Mouse (Mus musculus) right cerebral cortex, postnatal 14 days (tissue): Measurements from ENCODE around the gene Mad1l1.

Source experiments
- DNase-seq: peaks from one replicate; pipeline ENCODE4 v3.0.0; 2022

The Mad1l1 gene

DNA sequence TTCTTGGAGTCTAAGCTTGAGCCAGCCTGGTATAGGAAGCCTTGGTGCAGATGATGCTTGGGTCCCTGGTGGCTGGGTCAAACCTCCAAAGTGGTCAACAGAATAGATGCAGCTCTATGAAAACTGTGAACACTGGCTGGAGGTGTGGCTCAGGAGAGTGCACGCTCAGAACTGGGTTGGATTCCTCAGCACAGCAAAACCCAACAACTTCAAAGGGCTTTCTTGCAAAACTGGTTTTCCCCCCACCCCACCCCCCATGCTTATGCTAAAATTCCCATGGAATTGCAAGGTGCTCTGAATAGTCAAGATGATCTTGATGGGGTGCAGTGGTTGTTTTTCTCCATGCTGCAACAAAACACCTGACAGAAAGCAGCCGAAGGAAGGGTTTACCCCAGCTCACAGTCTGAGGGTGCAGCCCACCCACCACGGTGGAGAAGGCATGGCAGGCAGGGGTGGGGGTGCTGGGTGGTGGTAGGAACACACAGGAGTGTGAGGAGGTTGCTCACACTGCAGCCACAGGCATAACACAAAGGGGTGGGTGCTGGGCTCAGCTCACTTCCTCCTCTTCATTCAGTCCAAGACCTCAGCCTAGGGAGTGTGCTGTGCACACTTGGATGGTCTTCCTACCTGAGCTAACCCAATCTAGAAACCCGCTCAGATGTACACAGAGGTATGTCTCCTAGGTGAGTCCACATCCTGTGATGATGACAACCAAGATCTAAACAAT, 197.5 kb downstream of the Mad1l1 start:
- DNase-seq = no peak

DNA sequence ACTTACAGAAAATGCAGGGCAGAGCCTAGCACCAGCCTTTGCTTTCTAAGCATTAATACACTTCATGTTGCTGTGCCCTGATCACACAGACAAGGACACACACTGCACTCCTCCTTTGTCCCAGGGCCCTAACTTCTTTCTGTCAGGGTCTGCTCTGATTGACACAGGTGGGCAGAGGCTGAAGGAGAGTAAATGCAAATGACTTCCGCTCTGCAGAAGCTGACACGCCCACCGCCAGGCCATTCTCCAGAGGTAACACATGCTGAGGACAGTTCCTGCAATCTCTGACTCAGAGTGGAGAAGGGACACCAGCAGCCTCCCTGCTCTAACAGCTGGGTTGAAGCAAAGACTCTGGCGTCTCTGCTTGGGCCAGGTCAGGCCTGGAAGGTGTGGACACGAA, 198.2 kb downstream of the Mad1l1 start:
- no peak for DNase-seq

DNA sequence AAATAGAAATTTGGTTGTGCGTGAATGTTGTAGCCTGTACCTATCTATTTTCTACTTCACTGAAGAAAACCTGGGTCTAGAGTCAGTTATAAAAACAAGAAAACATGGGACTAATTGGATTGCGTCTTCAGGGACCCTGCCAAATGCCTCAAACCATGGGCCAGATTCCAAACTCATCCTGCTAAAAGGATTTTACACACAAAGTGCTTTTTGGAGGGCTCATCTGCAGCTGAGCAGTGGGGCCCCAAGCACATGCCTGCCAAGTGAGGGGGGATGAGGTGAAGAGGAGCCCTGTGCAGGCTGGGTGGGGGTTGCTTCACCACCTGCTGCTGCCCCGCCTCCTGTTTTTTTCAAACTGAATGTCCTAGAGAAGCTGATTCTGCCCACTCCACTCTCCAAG, 199.4 kb downstream of the Mad1l1 start:
- no peak for DNase-seq

DNA sequence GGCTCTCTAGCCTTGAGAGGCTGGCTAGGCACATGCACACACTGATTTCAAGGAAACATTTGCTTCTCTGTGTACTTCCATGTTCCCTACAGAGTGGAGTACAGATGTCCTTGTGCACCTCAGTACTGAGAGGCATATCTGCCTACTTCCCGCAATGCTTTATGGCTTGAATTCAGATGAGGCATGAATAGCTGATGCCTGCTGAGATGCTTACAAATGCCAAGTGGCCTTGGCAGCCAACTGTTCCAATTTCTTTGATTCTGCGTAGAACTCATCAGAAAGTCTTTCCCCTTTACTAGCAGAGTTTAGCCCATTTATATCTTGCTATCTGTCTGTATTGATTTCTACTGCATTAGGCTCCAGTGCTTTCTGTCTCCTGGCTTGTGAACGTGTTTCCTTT, 202.4 kb downstream of the Mad1l1 start:
- no peak for DNase-seq

DNA sequence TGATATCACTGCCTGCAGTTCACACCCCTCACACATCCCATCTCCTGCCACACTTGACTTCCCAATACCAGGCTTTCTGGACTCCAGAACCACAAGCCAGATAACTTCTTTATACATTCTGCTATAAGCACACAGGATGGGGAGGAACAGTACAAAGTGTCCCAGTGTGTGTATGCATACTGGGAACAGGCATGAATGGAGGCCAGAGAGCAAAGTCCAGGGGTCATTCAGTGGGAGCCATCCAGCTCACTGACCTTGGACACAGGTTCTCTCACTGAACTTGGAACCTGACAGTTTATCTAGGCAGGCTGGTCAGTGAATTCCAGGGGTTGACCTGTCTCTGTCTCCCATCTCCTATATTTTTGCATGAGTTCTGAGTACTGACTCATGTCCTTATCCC, 203.4 kb downstream of the Mad1l1 start:
- no peak for DNase-seq

DNA sequence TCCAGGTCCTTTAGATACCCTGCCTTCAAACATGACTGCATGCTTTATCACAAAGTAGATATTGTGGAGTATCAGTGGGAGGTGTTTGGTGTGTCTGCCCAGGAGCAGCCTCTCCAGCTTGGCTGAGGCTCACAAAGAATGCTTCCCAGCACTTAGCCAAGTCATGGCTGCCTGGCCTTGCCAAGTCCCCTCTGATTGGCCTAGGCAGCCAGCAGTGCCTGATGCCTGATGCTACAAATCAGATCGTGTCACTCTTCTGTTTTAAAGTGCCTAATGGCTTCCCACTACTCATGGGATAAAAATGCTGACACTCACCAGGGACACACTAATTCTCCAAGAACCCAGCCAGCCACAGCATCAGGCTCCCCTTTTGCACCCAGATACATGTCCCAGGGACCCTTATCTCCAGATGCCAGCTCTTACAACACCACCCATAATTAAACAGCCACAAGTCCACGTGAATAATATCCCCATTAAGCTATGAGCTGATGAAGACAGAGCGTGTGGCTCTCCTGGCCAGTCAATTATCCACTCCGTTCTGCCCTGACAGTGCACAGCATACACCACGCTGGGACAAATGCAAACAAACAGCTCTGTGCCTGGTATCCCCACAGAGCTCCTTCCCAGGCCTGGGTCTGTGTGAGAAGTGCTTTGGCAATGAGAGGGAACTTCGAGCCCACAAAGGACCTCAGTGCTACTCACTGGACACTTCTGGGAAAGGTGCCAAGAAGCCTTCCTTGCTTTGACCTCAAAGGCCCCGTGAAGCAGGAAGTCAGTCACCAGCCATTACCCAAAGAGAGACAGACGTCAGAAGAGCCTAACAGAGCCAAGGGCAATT, 205.7 kb downstream of the Mad1l1 start:
- no peak for DNase-seq

DNA sequence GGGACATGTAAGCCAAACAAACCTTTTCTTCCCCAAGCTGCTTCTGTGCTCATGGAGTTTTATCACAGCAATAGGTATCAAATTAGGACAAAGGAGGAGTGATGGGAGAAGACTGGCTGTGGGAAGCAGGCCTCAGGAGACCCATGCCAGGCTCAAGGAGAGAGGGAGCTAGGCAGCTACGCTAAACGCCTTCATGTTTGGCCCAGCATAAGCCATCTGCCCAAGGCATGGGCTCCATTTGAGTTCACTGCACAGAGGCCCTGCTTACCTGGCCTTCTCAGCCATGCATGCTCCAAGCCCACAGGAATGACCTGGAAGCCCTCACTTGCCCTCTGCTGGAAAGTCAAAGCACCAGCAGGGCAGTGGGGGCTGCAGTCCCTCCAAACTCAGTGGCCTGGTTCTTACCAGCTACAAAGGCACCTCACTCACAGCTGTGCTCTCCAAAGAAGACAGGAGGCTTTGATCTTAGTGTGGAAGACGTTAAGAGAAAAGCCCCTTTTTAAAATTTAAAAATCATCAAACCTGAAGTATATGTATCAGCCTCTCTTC, 206.8 kb downstream of the Mad1l1 start:
- DNase-seq = no peak

DNA sequence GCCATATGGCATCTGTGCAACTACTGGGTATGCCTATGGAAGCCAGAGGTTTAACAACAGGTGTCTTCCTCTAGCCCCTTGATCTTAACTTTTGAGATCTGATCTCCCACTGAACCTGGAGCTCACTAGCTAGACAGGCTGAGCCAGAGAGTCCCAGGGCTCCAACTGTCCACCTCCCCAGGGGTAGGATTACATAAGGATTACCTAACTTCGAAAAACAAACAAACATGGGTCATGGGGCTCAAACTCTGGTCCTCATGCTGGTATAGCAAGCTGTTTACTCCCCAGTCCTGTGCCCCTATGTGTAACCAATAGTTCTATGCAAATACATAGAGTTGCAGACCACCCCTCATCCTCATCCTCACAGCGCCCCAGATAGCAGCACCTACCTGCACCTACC, 208.1 kb downstream of the Mad1l1 start:
- DNase-seq = no peak

DNA sequence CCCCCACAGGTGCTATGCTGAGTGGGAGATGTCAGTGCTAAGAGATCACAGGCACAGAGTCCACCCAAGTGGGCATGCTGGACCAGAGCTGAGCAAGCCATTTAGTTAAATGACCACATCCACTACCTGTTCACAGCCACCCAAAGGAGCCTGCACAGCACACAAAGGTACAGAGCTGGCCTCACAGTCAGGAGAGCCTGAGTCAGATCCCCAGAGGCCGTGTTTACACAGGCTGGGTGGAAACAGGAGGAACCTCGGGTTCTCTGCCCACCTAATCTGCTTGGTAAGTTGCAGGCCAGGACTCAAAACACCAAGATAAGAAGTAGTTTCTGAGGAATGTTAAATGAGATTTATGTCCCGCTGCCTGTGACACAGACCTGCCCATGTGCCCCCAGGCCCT, 211.3 kb downstream of the Mad1l1 start:
- no peak for DNase-seq

DNA sequence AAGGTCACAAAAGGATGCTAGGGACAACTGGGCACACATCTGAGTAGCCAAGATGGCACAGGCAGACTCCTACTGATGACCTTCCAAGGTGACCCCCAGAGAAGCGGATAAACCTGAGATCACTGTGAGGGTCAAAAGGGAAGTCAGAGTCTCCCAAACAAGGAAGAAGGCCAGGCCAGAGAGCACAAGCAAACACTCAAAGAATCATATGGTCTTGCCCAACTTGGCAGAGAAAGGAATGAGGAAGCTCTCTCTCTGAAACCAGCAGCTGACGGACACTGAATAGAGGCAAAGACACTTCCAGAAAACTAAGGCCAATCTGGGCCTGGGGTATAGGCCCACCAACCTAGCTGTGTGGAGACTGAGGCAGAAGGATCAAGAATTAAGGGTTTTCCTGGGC, 213.4 kb downstream of the Mad1l1 start:
- DNase-seq = no peak

DNA sequence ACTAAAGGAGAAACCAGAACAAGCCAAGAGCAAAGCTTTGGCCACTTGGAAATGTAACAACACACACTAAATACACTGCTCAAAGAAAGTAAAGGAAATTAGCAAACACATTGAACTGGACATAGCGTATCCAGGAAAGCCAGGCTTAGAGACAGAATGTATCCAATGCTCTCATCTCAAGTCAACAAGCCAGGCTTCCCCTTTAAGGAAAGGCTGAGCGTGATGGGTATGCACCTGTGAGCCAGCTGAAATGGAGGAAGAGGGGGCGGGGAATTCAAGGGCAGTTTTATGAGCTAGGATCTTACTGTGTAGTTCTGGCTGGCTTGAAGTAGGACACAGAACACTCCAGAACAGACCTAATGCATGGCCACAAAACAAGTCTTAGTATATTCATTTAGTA, 215.3 kb downstream of the Mad1l1 start:
- DNase-seq = no peak

DNA sequence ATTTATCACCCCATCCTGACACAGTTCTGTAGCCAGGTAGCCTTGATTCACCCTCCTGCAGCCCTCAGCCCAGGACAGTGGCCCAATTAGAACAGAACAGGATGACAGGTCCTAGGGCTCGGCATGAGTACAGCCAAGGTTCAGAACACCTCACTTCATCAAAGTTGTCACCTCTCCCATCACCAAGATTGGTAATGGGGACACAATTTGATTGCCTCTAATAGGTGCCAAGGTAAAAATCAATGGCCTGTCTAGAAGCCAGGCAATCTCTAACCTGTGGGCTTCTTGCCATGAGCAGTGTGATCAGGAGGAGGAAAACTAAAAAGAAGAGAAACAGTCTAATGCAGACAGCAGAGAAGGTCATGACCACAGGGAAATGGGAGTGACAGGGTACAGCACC, 216.5 kb downstream of the Mad1l1 start:
- DNase-seq = no peak

DNA sequence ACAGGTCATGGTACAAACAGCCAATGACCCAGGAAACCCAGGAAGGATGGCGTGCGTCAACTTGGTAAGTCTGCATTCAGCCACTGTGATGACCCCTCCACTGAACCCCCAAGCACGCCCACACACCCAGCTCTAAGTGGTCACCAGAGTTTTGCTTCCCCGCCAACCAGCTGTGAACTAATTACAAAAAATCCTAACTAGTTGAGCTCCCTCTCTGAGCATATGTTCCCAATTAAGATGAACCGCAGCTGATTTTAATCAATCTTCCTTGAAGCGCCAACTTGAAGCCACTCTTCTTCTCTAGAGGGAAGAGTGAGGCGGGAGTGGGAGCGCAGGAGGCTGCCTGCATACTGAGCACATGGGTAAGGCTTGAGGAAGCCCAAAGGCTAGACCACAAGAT, 218.6 kb downstream of the Mad1l1 start:
- no peak for DNase-seq

DNA sequence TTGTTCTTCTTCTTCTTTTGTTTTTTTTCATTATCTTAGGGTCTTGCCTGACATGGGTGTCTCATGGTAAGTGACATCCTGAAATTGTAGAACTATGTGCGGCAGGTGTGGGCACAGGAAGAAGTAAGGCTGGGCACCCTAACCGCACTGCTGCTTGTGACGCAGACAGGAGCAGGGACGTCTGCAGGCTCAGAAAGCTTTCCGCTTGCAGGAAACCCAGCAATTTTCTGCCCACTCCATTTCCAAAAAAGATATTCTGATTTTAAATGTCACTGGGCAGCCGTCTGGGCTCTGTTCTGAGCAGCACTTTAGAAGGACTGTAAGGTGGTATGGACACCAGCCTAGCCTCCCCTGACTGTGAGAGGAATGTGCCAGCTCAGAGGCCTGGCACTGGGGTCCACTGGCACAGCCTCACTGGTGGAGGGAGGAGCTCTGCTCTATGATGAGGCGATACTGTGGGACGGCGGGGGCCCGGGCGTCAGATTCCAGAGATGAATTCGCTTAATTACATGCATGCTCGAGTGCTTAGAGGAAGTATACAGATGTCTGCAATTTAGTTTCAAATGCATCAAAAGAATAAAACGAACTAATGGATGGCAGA, 219.8 kb downstream of the Mad1l1 start:
- no peak for DNase-seq

DNA sequence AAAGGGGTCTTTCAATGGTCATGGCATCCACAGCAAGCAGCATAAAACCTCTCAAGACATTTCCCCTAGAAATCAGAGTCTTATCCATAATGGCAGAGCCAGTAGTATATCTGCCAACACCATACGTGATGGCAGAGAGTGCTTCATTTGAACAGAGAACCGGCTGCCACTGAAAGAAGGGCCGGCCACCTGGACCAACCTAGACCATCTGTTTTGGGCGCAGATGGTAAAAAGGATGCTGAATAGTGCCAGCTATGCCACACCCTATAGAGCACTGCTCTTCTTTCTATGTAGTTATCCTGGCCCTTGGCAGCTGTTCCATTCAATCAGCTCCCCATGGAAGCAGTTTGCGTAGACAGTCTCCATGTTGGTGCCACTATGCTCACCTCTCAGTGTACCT, 222.6 kb downstream of the Mad1l1 start:
- no peak for DNase-seq

DNA sequence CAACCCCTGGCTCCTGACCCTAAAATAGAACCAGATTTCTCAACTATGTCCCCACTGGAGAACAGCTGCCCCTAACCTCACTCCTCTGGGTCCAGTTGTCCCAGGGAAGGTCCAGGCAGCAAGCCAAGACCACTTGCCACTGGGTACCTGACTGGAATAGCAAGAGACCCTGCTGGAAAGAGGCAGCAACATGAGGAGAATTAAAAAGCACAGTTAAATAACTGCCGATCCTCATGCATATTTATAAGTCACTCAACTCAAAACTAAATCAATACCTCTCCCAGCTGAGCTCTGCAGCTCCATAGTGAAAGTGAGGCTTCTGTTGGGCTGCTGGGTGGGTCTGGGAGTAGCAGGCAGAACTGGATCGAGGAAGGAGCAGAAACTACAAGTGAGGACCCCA, 226.1 kb downstream of the Mad1l1 start:
- peak; percentile 66 for DNase-seq

DNA sequence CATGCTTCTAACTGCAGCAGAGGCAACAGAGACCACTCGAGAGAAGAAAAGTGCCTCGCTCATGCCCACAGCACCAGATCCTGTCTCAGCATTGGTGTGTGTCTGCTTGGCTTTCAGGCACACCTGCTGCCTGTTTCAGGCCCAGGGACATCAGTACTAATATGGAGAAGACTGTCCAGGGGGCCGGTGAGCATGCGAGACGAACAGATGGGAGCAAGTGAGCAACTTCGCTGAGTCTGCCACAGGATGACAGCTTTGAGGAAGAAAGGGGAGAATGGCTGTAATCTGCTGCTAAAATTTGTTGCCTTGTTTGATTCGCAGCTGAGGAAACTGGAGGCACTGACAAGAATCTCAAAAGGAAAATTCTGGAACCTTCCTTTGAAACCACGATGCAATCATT, 227.9 kb downstream of the Mad1l1 start:
- no peak for DNase-seq

DNA sequence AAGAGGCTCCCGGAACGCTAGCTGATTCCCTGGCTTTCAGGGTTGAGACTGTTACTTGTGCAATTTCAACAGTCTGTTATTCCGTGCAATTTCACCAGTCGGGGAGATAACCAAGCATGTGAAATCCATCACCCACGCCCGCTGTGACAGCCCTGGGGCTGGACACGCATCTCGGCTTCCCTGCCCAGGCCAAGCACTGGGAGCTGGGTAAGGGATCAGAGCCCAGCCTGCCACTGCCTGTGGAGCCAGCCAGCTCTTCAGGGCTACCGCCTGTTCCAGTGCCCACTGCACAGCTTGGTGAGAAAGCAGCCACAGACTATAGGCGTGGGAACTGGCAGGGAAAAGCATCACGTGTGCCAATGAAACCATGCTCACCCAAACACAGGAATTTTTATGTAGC, 229.8 kb downstream of the Mad1l1 start:
- peak; percentile 62 for DNase-seq

DNA sequence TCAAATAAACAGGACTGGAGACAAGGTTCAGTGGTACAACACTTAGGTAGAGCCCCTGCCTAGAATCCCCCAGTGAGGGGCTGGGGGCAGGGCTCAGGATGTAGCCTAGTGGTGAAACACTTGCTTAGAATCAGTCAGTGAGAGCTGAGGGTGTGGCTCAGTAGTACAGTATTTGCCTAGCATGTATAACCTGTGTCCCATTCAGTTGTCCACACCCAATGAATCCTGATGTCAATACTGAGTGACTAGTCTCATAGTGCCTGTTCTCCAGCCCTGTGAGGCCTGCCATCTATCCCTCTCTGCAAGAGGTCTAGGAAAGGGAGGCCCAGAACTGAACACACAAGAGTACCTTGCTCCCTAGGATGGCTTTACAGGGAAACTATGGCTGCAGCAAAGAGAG, 232.1 kb downstream of the Mad1l1 start:
- no peak for DNase-seq

DNA sequence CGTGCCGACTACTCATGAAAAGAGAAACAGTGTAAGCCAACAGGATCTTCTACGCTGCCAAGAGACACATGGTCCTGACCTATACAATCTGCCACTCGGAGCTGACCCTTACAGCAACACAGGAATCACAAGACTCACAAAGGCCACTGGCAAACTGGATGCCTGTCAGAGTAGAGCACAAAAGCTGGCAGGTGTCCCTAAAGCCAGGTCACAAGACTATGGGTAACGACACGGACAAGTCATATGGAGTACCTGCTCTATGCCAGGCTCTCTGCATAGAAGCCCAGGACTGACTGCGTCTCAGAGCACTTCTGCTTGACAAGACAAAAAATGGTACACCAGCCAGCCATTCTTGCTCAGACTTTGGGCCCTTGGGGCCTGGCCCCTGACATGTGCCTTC, 234.1 kb downstream of the Mad1l1 start:
- DNase-seq = no peak

DNA sequence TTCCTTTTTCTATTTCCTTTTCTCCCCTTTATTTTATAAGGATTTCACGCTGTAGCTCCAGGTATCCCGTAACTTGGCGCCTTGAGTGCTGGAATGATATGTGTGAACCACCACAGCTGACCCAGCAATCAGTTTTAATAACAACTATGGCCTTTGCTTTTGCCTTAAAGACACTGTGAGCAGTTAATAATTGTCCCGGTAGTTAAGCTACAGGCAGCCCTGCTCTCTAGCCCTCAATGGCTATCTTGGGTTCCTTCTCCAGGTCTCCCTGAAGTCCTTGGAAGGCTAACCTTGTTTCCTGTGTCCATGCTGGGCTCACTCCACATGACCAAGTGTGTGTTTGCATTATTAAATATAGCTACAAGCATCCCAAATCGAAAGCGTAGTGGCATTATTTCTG, 237.0 kb downstream of the Mad1l1 start:
- no peak for DNase-seq

DNA sequence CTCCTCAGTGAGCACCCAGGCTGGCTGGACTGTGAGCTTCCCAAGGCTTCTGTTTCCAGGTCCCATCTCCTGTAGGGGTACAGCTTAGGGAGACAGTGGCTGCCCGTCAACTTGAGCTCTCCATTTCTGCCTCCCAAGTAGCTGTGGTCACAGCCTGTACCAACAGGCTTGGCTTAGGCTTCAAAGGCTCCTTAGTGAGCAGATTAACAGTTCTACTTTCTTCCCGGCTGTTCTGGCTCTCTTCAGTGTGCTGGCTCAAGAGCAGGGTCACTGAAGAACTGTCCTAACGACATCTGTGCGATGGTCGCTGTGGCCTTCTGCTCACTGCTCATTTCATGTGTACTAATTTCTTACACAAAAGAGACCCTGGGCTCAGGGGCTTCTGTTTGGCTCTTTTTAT, 237.4 kb downstream of the Mad1l1 start:
- no peak for DNase-seq

DNA sequence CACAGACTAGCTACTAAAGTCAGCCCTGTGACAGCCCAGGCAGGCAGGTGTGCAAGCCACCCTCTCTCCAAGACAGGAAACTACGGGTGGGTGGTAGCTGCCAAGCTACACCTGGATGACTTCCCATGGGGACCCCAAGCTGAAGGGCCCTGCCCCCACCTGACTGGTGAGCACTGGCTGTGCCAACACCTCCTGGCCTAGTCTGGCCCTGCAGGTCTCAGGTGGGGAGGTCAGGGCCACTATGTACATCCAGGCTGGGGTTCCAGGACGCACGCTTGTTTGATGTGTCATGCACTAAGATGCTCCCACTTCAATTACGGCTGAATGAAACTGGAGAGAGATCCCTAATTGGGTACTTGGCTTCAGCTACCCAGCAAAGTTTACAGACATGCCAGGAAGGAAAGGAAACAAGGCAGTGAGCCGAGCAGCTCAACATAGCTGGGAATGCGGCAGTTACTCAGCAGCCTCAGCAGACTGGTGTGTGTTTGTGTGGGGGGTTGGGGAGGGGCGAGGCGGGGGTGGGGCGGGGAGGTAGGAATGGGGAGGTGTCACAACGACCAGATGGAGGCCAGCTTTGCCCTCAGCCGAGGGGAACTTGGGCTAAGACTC, 239.0 kb downstream of the Mad1l1 start:
- no peak for DNase-seq

DNA sequence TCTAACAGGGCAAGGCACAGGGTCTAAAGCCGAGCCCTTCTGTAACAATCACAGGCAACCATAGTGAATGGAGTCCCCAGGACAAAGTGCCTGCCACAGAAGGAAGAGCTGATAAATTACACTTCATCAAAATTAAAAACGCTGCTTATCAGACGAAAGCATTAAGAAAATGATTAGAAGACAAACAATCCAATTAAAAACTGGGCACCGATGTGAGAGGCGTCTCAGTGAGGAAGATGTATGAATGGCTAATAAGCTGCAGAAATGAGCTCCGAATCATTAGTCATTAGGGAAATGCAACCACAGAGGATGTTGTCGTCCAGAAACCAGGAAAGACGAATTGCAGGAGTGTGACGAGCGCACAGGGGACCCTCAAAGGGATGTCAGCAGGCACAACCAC, 240.3 kb downstream of the Mad1l1 start:
- DNase-seq = no peak
